Mouse (Mus musculus) left cerebral cortex, postnatal 10 days (tissue): ENCODE measurements around the gene Smim10l2a. TPM values are rescaled to one million over a fixed set of nuclear protein-coding genes. Genes with fewer than 3 reads are reported as not detected.
"Not testable (repeated sequence)": the region's sequence is repeated elsewhere in the genome, so short reads cannot be mapped to it uniquely, and the experiment has no call there.

Experiments used
- DNase-seq, 2 experiments: peaks; one replicate each; pipeline ENCODE4 v3.0.0; 2021 to 2022; ENCODE audit warnings: low spot score in 2 of 2, mixed read lengths in 1 of 2; ENCODE audit errors: extremely low spot score in 1 of 2
- intact Hi-C: fragments of 180-260 bp; cut with DNase I; formaldehyde crosslinking; loops from one replicate; pipeline ENCODE4 v1.15.1; 2025
- total RNA-seq, 2 experiments: library from RNA; stranded (reverse); gene quantifications; 2 replicates each; pipeline ENCODE4 v1.2.3; 2021

The Smim10l2a gene
- 10 to 100 TPM; 42.6 to 48.1 TPM for total RNA-seq

- DNase-seq, result peak; percentile 5 to 55
These were observed at the start of gene Smim10l2a for GRCm38 (mm10) chrX:56374431-56375128. Gene Smim10l2a, plus strand, starts transcription at chrX:56374586.

GRCm38 (mm10) chrX:56332046-56332445 lies 42.3 kb upstream of the Smim10l2a start:
- intact Hi-C loops, result no loop called here
- DNase-seq, result no peak

More at GRCm38 (mm10) chrX:56374431-56375128, at the start of gene Smim10l2a:
- intact Hi-C loops, result not testable (repeated sequence)

GRCm38 (mm10) chrX:56340305-56340704 lies 34.1 kb upstream of the Smim10l2a start:
- peak; percentile 8 to 19 for DNase-seq
- intact Hi-C loops, result no loop called here

- intact Hi-C loops, result no loop called here
These were observed 31.5 kb upstream of the Smim10l2a start for GRCm38 (mm10) chrX:56342921-56343320.

GRCm38 (mm10) chrX:56346176-56346931 lies 28.0 kb upstream of the Smim10l2a start, which contains the start of gene Zfp449:
Gene Zfp449, plus strand, starts transcription at chrX:56346400.
- DNase-seq, result peak; percentile 66 to 89
- intact Hi-C loops, result no loop called here

More at GRCm38 (mm10) chrX:56342921-56343320, 31.5 kb upstream of the Smim10l2a start:
- DNase-seq, result no peak

- intact Hi-C loops, result no loop called here
- DNase-seq, result peak in 1 of 2 experiments; percentile 34
These were observed 27.5 kb upstream of the Smim10l2a start for GRCm38 (mm10) chrX:56346932-56347253.

- no peak for DNase-seq
- intact Hi-C loops, result no loop called here
These were observed 6.5 kb downstream of the Smim10l2a start for GRCm38 (mm10) chrX:56380852-56381251.

GRCm38 (mm10) chrX:56384142-56384541 lies 9.8 kb downstream of the Smim10l2a start:
- intact Hi-C loops, result no loop called here
- no peak for DNase-seq

GRCm38 (mm10) chrX:56404646-56405045 lies 30.3 kb downstream of the Smim10l2a start:
- DNase-seq, result no peak
- intact Hi-C loops, result no loop called here

- DNase-seq, result no peak
- intact Hi-C loops, result no loop called here
These were observed 31.1 kb downstream of the Smim10l2a start for GRCm38 (mm10) chrX:56405482-56405881.

- DNase-seq, result no peak
- intact Hi-C loops, result no loop called here
These were observed 31.7 kb downstream of the Smim10l2a start for GRCm38 (mm10) chrX:56406128-56406527.

- intact Hi-C loops, result no loop called here
- DNase-seq, result no peak
These were observed 41.9 kb downstream of the Smim10l2a start for GRCm38 (mm10) chrX:56416277-56416676.

GRCm38 (mm10) chrX:56417541-56417940 lies 43.2 kb downstream of the Smim10l2a start:
- intact Hi-C loops, result no loop called here
- DNase-seq, result no peak

Other genes starting within 250 kb of the Smim10l2a start
- gene 3830403N18Rik, start 238.0 kb upstream of the Smim10l2a start, total RNA-seq, result under 1 TPM in 1 of 2 experiments, not detected in 1; 0.34 TPM
- not detected for gene Gm773, start 161.7 kb upstream of the Smim10l2a start, total RNA-seq
- 1 to 10 TPM; 4.6 to 5.3 TPM for gene Zfp449, start 28.2 kb upstream of the Smim10l2a start, total RNA-seq
- not detected for gene Gm2174, start 73.4 kb downstream of the Smim10l2a start, total RNA-seq
- 10 to 100 TPM; 32.0 to 40.7 TPM for gene Ints6l, start 80.3 kb downstream of the Smim10l2a start, total RNA-seq
- gene Gm10477, start 150.2 kb downstream of the Smim10l2a start, total RNA-seq, result not detected
- not detected for gene Gm648, start 175.0 kb downstream of the Smim10l2a start, total RNA-seq
- gene Mmgt1, start 223.5 kb downstream of the Smim10l2a start, total RNA-seq, result 10 to 100 TPM; 36.7 to 37.8 TPM
- gene Slc9a6, start 235.2 kb downstream of the Smim10l2a start, total RNA-seq, result 100 to 1,000 TPM in 1 of 2 experiments, 10 to 100 TPM in 1; 93.7 to 109 TPM